ENCODE assay signal across 16 mouse cellular contexts in the genomic region with DNA sequence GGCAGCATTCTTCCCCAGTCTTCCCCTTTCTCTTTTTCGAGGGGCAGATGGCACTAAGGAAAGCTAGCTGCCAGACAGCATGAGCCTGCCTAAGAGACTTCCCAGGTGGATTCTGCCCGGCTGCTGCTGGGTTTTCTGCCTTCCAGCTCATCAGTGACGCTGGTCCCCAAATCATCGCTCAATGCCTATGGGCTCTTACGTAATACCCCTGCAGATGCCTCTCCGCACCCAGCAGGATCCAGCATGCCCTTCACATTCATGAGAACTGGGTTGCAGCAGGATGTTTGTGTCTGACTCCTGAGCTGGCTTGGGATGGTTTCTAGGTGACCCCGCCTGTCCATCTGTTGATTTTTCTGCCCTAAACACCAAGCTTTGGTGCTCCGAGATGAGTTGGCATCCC.
DNase-seq lines count a peak whose midpoint lies in the region; ATAC-seq and TF ChIP-seq lines count a peak whose summit lies in the region.
"Had no signal": no experiment of that assay in that cellular context is flagged by ENCODE, and none has a peak within 500 bp of the region (broad histone marks: within the 10 kb centered on the region; RNA-seq: fewer than 3 reads in every experiment).

No protein-coding gene starts in this region.

- peak; percentile 24 to 54 for DNase-seq in layer of hippocampus, adult 2 months (ENCODE audit: low spot score in 2 of 2)
- no peak for DNase-seq in layer of hippocampus, postnatal 10 days (ENCODE audit: low spot score in 2 of 2)
- peak; percentile 72 to 78 for DNase-seq in cerebellum, adult 18-20 months
- DNase-seq in gastrocnemius, postnatal 25 days: no peak
- DNase-seq: embryo, embryonic 11 days; kidney, adult 2 months; liver, postnatal 0 days; lung, postnatal 4 days had no signal

- no peak overlapping the region for H3K4me3 ChIP-seq in layer of hippocampus, adult 2 months
- H3K4me3 ChIP-seq in forebrain, embryonic 12.5 days (replicated peaks): no peak overlapping the region
- H3K4me3 ChIP-seq: erythroblast, embryonic 14.5 days; heart, embryonic 13.5 days; hindbrain, embryonic 12.5 days; midbrain, embryonic 13.5 days had no signal

- H3K4me2 ChIP-seq in forebrain, embryonic 12.5 days: no peak overlapping the region
- H3K4me2 ChIP-seq: heart, embryonic 13.5 days; hindbrain, embryonic 12.5 days; midbrain, embryonic 13.5 days had no signal

- ATAC-seq in cerebellum, adult (ENCODE audit: insufficient number of reproducible peaks, low FRiP score, low TSS enrichment): peak; percentile 53; the same call in 1 of the 2 replicates
- ATAC-seq in forebrain, embryonic 12.5 days (ENCODE audit: low FRiP score): no peak
- ATAC-seq in CD4-positive, CD25-positive, alpha-beta regulatory T cell, adult 4 months: no peak
- ATAC-seq: liver, postnatal 0 days; midbrain, embryonic 13.5 days had no signal

- H3K27me3 ChIP-seq in forebrain, embryonic 12.5 days: no peaks in the 10 kb centered on the region
- H3K27me3 ChIP-seq: CH12.LX; heart, embryonic 13.5 days; hindbrain, embryonic 12.5 days; midbrain, embryonic 13.5 days had no signal

- WGBS in forebrain, embryonic 12.5 days: 76% methylated on average over 8 of the region's 8 CpGs

- no peak overlapping the region for H3K9ac ChIP-seq in forebrain, embryonic 12.5 days
- H3K9ac ChIP-seq: hindbrain, embryonic 12.5 days; liver, postnatal 0 days; midbrain, embryonic 13.5 days had no signal

- H3K4me1 ChIP-seq in forebrain, embryonic 12.5 days: peaks cover 21% of the 10 kb centered on the region

- peak overlapping the region; percentile 68 for H3K27ac ChIP-seq in layer of hippocampus, adult 2 months
- H3K27ac ChIP-seq in forebrain, embryonic 12.5 days: peak overlapping the region; percentile 54; the same call in 1 of the 2 replicates
- H3K27ac ChIP-seq: hindbrain, embryonic 12.5 days; midbrain, embryonic 13.5 days had no signal

- no peak for TF ChIP-seq CTCF in layer of hippocampus, adult 2 months (conservative IDR thresholded peaks at IDR 0.05)

- no peaks in the 10 kb centered on the region for H3K9me3 ChIP-seq in forebrain, embryonic 12.5 days
- H3K9me3 ChIP-seq: hindbrain, embryonic 12.5 days had no signal

- peaks cover 9% of the 10 kb centered on the region for H3K36me3 ChIP-seq in forebrain, embryonic 12.5 days (replicated peaks)
- H3K36me3 ChIP-seq: heart, embryonic 13.5 days; hindbrain, embryonic 12.5 days had no signal

Comparison
In these comparisons a context has a peak if more than half of its experiments do, and no peak if none do; other contexts are left out.
1. DNase-seq: peak in layer of hippocampus, adult 2 months (2 of 2) and cerebellum, adult 18-20 months (2 of 2); none in layer of hippocampus, postnatal 10 days (0 of 2) and gastrocnemius, postnatal 25 days (single experiment).